Mouse (Mus musculus): ENCODE results near the gene Nutm1.

GRCm38 (mm10) chr2:112287059-112287458 is 28.0 kb upstream of the Nutm1 start:
- TF ChIP-seq POLR2A (IDR thresholded peaks at IDR 0.05; ENCODE audit: control insufficient read depth in 1 of 2, insufficient read depth in 1 of 2, low read depth in 1 of 2, low read length in 2 of 2, poor library complexity in 1 of 2) (no peak), RCOR1 (IDR thresholded peaks at IDR 0.05; ENCODE audit: low read depth, low read length) (no peak), CTCF (IDR thresholded peaks at IDR 0.05 in 2 of 3, conservative IDR thresholded peaks at IDR 0.05 in 1 of 3; ENCODE audit: control insufficient read depth in 1 of 3, insufficient read depth in 1 of 3, low read depth in 2 of 3, low read length in 3 of 3, poor library complexity in 1 of 3, severe bottlenecking in 1 of 3) (no peak), POLR2AphosphoS2 (IDR thresholded peaks at IDR 0.05; ENCODE audit: low read length) (no peak), MAZ (IDR thresholded peaks at IDR 0.05; ENCODE audit: low read depth, low read length) (no peak), TCF12 (IDR thresholded peaks at IDR 0.05; ENCODE audit: low read depth, low read length) (no peak), E2F4 (IDR thresholded peaks at IDR 0.05; ENCODE audit: borderline replicate concordance, low read depth, low read length) (no peak), NRF1 (IDR thresholded peaks at IDR 0.05; ENCODE audit: insufficient read depth, low read depth, low read length, poor library complexity, severe bottlenecking) (no peak), EP300 (IDR thresholded peaks at IDR 0.05; ENCODE audit: low read depth in 1 of 2, low read length in 2 of 2) (no peak), GATA1 (IDR thresholded peaks at IDR 0.05; ENCODE audit: low read depth, low read length) (no peak), ZMIZ1 (IDR thresholded peaks at IDR 0.05; ENCODE audit: low read depth, low read length) (no peak), USF1 (IDR thresholded peaks at IDR 0.05; ENCODE audit: low read depth, low read length) (no peak), ZNF384 (IDR thresholded peaks at IDR 0.05; ENCODE audit: low read depth, low read length) (no peak), ELF1 (IDR thresholded peaks at IDR 0.05; ENCODE audit: low read depth, low read length) (no peak)
